Comparison of ENCODE assay signal across 9 mouse cellular contexts in the genomic region with DNA sequence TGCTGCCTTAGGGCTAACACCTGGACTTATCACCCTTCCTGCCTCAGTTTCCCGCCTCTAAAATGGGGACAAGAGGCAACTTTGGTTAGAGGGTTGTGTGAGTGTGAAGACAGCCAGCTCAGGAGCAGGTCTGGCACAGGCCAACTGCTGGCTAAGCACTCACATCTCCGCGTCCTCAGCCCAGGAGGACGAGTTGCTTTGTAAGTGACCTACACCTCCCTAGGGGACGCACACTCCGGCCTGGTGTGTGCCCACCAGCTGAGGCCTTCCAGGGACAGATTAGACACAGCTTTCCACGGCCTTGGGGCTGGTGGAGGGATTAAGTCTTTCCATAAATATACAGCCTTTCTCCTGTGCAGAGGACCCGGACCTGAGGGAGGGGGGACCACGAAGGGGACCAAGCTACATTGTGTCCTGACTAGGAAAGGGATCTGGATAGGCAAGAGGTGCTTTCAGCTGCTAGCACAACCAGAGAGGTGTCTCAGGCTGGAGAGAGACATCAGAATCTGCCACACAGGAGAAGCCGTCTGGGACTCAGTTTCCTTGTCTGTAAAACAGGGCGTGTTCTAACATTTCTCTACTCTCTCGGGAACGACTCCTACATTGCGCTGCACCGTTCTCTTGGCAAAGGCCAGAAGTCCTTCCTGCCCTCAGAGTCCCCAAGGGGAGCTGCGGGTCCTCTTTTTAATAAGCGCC. TPM values are rescaled to one million over a fixed set of nuclear protein-coding genes. Genes with fewer than 3 reads are reported as not detected.
DNase-seq lines count a peak whose midpoint lies in the region; ATAC-seq and TF ChIP-seq lines count a peak whose summit lies in the region.
"Had no signal": no experiment of that assay in that cellular context is flagged by ENCODE, and none has a peak within 500 bp of the region (broad histone marks: within the 10 kb centered on the region; RNA-seq: fewer than 3 reads in every experiment).

No protein-coding gene starts in this region.

- H3K4me1 ChIP-seq in kidney, postnatal 0 days (replicated peaks; ENCODE audit: insufficient read depth, low read length), result peaks cover 8% of the 10 kb centered on the region
- H3K4me1 ChIP-seq in embryonic facial prominence, embryonic 15.5 days, result peaks cover 36% of the 10 kb centered on the region
- no peaks in the 10 kb centered on the region for H3K4me1 ChIP-seq in intestine, postnatal 0 days (replicated peaks; ENCODE audit: control insufficient read depth, insufficient read depth, low read length)
- H3K4me1 ChIP-seq in neural tube, embryonic 14.5 days (ENCODE audit: control insufficient read depth, insufficient read depth, low read length), result peaks cover 9% of the 10 kb centered on the region

- no peak overlapping the region for H3K4me3 ChIP-seq in kidney, postnatal 0 days (replicated peaks; ENCODE audit: low read depth, low read length)
- peak overlapping the region; percentile 66 for H3K4me3 ChIP-seq in embryonic facial prominence, embryonic 15.5 days (replicated peaks)
- H3K4me3 ChIP-seq in intestine, postnatal 0 days (ENCODE audit: low read depth, low read length), result no peak overlapping the region
- H3K4me3 ChIP-seq in neural tube, embryonic 14.5 days (ENCODE audit: low read depth, low read length), result peak overlapping the region; percentile 64

- H3K4me2 ChIP-seq in kidney, postnatal 0 days (ENCODE audit: low read length), result peak overlapping the region; percentile 96
- H3K4me2 ChIP-seq in embryonic facial prominence, embryonic 15.5 days (replicated peaks), result peak overlapping the region; percentile 99
- peak overlapping the region; percentile 99 for H3K4me2 ChIP-seq in intestine, postnatal 0 days (replicated peaks; ENCODE audit: low read depth)
- peak overlapping the region; percentile 99 for H3K4me2 ChIP-seq in neural tube, embryonic 14.5 days (ENCODE audit: low read depth, low read length)

- TF ChIP-seq CTCF in kidney, postnatal 0 days (IDR thresholded peaks at IDR 0.05; ENCODE audit: low read depth), result no peak
- TF ChIP-seq CTCF in intestine, postnatal 0 days (IDR thresholded peaks at IDR 0.05; ENCODE audit: low read depth), result no peak

- no peaks in the 10 kb centered on the region for H3K27me3 ChIP-seq in kidney, postnatal 0 days (ENCODE audit: insufficient read depth, low read length)
- no peaks in the 10 kb centered on the region for H3K27me3 ChIP-seq in embryonic facial prominence, embryonic 15.5 days
- 0 out of 2 replicates have a peak, but pooled peaks cover 7% of the 10 kb centered on the region for H3K27me3 ChIP-seq in intestine, postnatal 0 days (replicated peaks; ENCODE audit: control insufficient read depth, insufficient read depth, low read length)
- H3K27me3 ChIP-seq in neural tube, embryonic 14.5 days (ENCODE audit: control insufficient read depth, insufficient read depth, low read length), result no peaks in the 10 kb centered on the region

- no peaks in the 10 kb centered on the region for H3K36me3 ChIP-seq in kidney, postnatal 0 days (ENCODE audit: insufficient read depth, low read length)
- no peaks in the 10 kb centered on the region for H3K36me3 ChIP-seq in embryonic facial prominence, embryonic 15.5 days
- no peaks in the 10 kb centered on the region for H3K36me3 ChIP-seq in intestine, postnatal 0 days (ENCODE audit: control insufficient read depth, insufficient read depth)
- H3K36me3 ChIP-seq in neural tube, embryonic 14.5 days (ENCODE audit: control insufficient read depth, insufficient read depth, low read length), result no peaks in the 10 kb centered on the region

- ATAC-seq in kidney, postnatal 0 days (replicated peaks; ENCODE audit: low FRiP score, low read depth), result no peak
- no peak for ATAC-seq in embryonic facial prominence, embryonic 15.5 days (ENCODE audit: insufficient number of reproducible peaks, low FRiP score, low TSS enrichment, low read depth)
- ATAC-seq in intestine, postnatal 0 days, result no peak
- no peak for ATAC-seq in neural tube, embryonic 14.5 days (ENCODE audit: low read depth)

- WGBS in kidney, postnatal 0 days, result 45% methylated on average over 17 of the region's 17 CpGs
- 28% methylated on average over 17 of the region's 17 CpGs for WGBS in embryonic facial prominence, embryonic 15.5 days
- 49% methylated on average over 17 of the region's 17 CpGs for WGBS in intestine, postnatal 0 days
- WGBS in neural tube, embryonic 14.5 days, result 24% methylated on average over 17 of the region's 17 CpGs

- no peak overlapping the region for H3K27ac ChIP-seq in kidney, postnatal 0 days
- no peak overlapping the region for H3K27ac ChIP-seq in embryonic facial prominence, embryonic 15.5 days (replicated peaks)
- no peak overlapping the region for H3K27ac ChIP-seq in intestine, postnatal 0 days (ENCODE audit: low read depth, low read length)
- no peak overlapping the region for H3K27ac ChIP-seq in neural tube, embryonic 14.5 days (ENCODE audit: low read depth, low read length)

- DNase-seq in kidney, postnatal 0 days (ENCODE audit: low spot score), result no peak
- DNase-seq in kidney, adult 11 months, result no peak
- DNase-seq in cerebellum, adult 11-12 months, result no peak
- DNase-seq in left cerebral cortex, adult 9 months (ENCODE audit: low spot score in 2 of 2), result no peak
- DNase-seq in layer of hippocampus, adult 8-10 months (ENCODE audit: low spot score in 2 of 2), result no peak
- DNase-seq: lung, adult 2 months had no signal

- no peaks in the 10 kb centered on the region for H3K9me3 ChIP-seq in kidney, postnatal 0 days (replicated peaks; ENCODE audit: low read length)
- H3K9me3 ChIP-seq in embryonic facial prominence, embryonic 15.5 days (replicated peaks), result no peaks in the 10 kb centered on the region
- no peaks in the 10 kb centered on the region for H3K9me3 ChIP-seq in intestine, postnatal 0 days (ENCODE audit: control insufficient read depth)
- no peaks in the 10 kb centered on the region for H3K9me3 ChIP-seq in neural tube, embryonic 14.5 days (ENCODE audit: control insufficient read depth, low read length)

- H3K9ac ChIP-seq in kidney, postnatal 0 days (ENCODE audit: low read depth, low read length), result no peak overlapping the region
- 0 out of 2 replicates have a peak overlapping the region, but pooled peaks have one; percentile 24 for H3K9ac ChIP-seq in embryonic facial prominence, embryonic 15.5 days
- no peak overlapping the region for H3K9ac ChIP-seq in intestine, postnatal 0 days (ENCODE audit: low read depth, low read length)
- H3K9ac ChIP-seq in neural tube, embryonic 14.5 days (replicated peaks; ENCODE audit: low read depth, low read length), result no peak overlapping the region

RNA-seq across cellular contexts. Expression of gene 1190005I06Rik, which starts 14.3 kb away (rescaled TPM):
- polyA plus RNA-seq in kidney, postnatal 0 days (2015; fragmentation: Nextera tagmentation; extraction: Ambion mirVana), result 2.2 and 2.6 TPM in 2 replicates
- polyA plus RNA-seq in embryonic facial prominence, embryonic 15.5 days (2015; fragmentation: Nextera tagmentation; extraction: Ambion mirVana), result 8.3 and 10.1 TPM in 2 replicates
- 3.9 and 4.0 TPM in 2 replicates for polyA plus RNA-seq in intestine, postnatal 0 days (2015; fragmentation: Nextera tagmentation; extraction: Ambion mirVana)
- 9.9 and 10.0 TPM in 2 replicates for polyA plus RNA-seq in neural tube, embryonic 14.5 days (2014; fragmentation: Nextera tagmentation; extraction: Ambion mirVana)
- 10 to 100 TPM in 3 of 4 experiments, 1 to 10 TPM in 1; 8.4 to 16.2 (median 14.1) TPM for total RNA-seq in layer of hippocampus, adult 8-10 months (2022)

RNA-seq across cellular contexts. Expression of gene Gm27021, which starts 34.8 kb away (rescaled TPM):
- 3.2 and 4.0 TPM in 2 replicates for polyA plus RNA-seq in kidney, postnatal 0 days (2015; fragmentation: Nextera tagmentation; extraction: Ambion mirVana)
- 0.67 and 6.2 TPM in 2 replicates for polyA plus RNA-seq in embryonic facial prominence, embryonic 15.5 days (2015; fragmentation: Nextera tagmentation; extraction: Ambion mirVana)
- polyA plus RNA-seq in intestine, postnatal 0 days (2015; fragmentation: Nextera tagmentation; extraction: Ambion mirVana), result 1.0 and 1.9 TPM in 2 replicates
- 4.6 and 8.4 TPM in 2 replicates for polyA plus RNA-seq in neural tube, embryonic 14.5 days (2014; fragmentation: Nextera tagmentation; extraction: Ambion mirVana)
- total RNA-seq in layer of hippocampus, adult 8-10 months (2022), result under 1 TPM in 1 of 4 experiments, not detected in 3; 0.57 TPM

RNA-seq across cellular contexts. Expression of gene Cox4i1, which starts 34.9 kb away (rescaled TPM):
- 2,057 and 2,086 TPM in 2 replicates for polyA plus RNA-seq in kidney, postnatal 0 days (2015; fragmentation: Nextera tagmentation; extraction: Ambion mirVana)
- polyA plus RNA-seq in embryonic facial prominence, embryonic 15.5 days (2015; fragmentation: Nextera tagmentation; extraction: Ambion mirVana), result 1,008 and 1,040 TPM in 2 replicates
- polyA plus RNA-seq in intestine, postnatal 0 days (2015; fragmentation: Nextera tagmentation; extraction: Ambion mirVana), result 2,406 and 2,420 TPM in 2 replicates
- 1,198 and 1,298 TPM in 2 replicates for polyA plus RNA-seq in neural tube, embryonic 14.5 days (2014; fragmentation: Nextera tagmentation; extraction: Ambion mirVana)
- total RNA-seq in layer of hippocampus, adult 8-10 months (2022), result 1,000 to 10,000 TPM; 1,017 to 1,068 (median 1,043) TPM

RNA-seq across cellular contexts. Expression of gene Emc8, which starts 35.3 kb away (rescaled TPM):
- 210 and 213 TPM in 2 replicates for polyA plus RNA-seq in kidney, postnatal 0 days (2015; fragmentation: Nextera tagmentation; extraction: Ambion mirVana)
- 220 and 225 TPM in 2 replicates for polyA plus RNA-seq in embryonic facial prominence, embryonic 15.5 days (2015; fragmentation: Nextera tagmentation; extraction: Ambion mirVana)
- 127 and 135 TPM in 2 replicates for polyA plus RNA-seq in intestine, postnatal 0 days (2015; fragmentation: Nextera tagmentation; extraction: Ambion mirVana)
- polyA plus RNA-seq in neural tube, embryonic 14.5 days (2014; fragmentation: Nextera tagmentation; extraction: Ambion mirVana), result 95.8 and 125 TPM in 2 replicates
- 10 to 100 TPM; 65.3 to 85.6 (median 79.2) TPM for total RNA-seq in layer of hippocampus, adult 8-10 months (2022)

RNA-seq across cellular contexts. Expression of gene Gins2, which starts 44.0 kb away (rescaled TPM):
- 54.0 and 70.0 TPM in 2 replicates for polyA plus RNA-seq in kidney, postnatal 0 days (2015; fragmentation: Nextera tagmentation; extraction: Ambion mirVana)
- polyA plus RNA-seq in embryonic facial prominence, embryonic 15.5 days (2015; fragmentation: Nextera tagmentation; extraction: Ambion mirVana), result 81.7 and 85.6 TPM in 2 replicates
- 23.1 and 23.7 TPM in 2 replicates for polyA plus RNA-seq in intestine, postnatal 0 days (2015; fragmentation: Nextera tagmentation; extraction: Ambion mirVana)
- 10.5 and 13.1 TPM in 2 replicates for polyA plus RNA-seq in neural tube, embryonic 14.5 days (2014; fragmentation: Nextera tagmentation; extraction: Ambion mirVana)
- 1 to 10 TPM; 2.4 to 4.8 (median 2.8) TPM for total RNA-seq in layer of hippocampus, adult 8-10 months (2022)

Comparison
In these comparisons a context has a peak if more than half of its experiments do, and no peak if none do; other contexts are left out.
1. H3K4me3 ChIP-seq: peak in embryonic facial prominence, embryonic 15.5 days (single experiment) and neural tube, embryonic 14.5 days (single experiment); none in kidney, postnatal 0 days (single experiment) and intestine, postnatal 0 days (single experiment).
2. Peak in every context shown above with its lines, with median percentiles within 50 percentile points of each other: H3K4me2 ChIP-seq.